Mouse (Mus musculus) kidney, postnatal 0 days (tissue): ENCODE measurements around the gene Tmem176b. TPM values are rescaled to one million over a fixed set of nuclear protein-coding genes. Genes with fewer than 3 reads are reported as not detected.

Experiments
- ATAC-seq: fragments of 200-750 bp; cut with Nextera tagmentation; replicated peaks from 2 replicates; pipeline ENCODE4 v1.8.0; 2017; ENCODE audit warnings: low read depth, moderate number of reproducible peaks, moderate TSS enrichment, moderate library complexity; ENCODE audit not compliant: low FRiP score
- DNase-seq: peaks from one replicate; pipeline ENCODE4 v3.0.0-alpha.2; 2016; ENCODE audit warnings: low spot score
- H3K27ac ChIP-seq: fragments of 300-500 bp; sonication (generic); 2 replicates; pipeline ENCODE4 v1.5.1; 2014; ENCODE audit warnings: mild to moderate bottlenecking
- H3K27me3 ChIP-seq: fragments of 300-500 bp; sonication (generic); 2 replicates; pipeline ENCODE4 v1.6.1; 2014; ENCODE audit warnings: low read length, mixed read lengths; ENCODE audit not compliant: insufficient read depth
- H3K36me3 ChIP-seq: fragments of 300-500 bp; sonication (generic); 2 replicates; pipeline ENCODE4 v1.6.1; 2014; ENCODE audit warnings: low read length, mixed read lengths; ENCODE audit not compliant: insufficient read depth
- H3K4me1 ChIP-seq: fragments of 300-500 bp; sonication (generic); replicated peaks from 2 replicates; pipeline ENCODE4 v1.6.1; 2014; ENCODE audit warnings: antibody characterized with exemption, low read length, mixed read lengths; ENCODE audit not compliant: insufficient read depth
- H3K4me2 ChIP-seq: fragments of 300-500 bp; sonication (generic); 2 replicates; pipeline ENCODE4 v1.6.1; 2014; ENCODE audit warnings: mild to moderate bottlenecking, low read length, moderate library complexity, mixed read lengths
- H3K4me3 ChIP-seq: fragments of 300-500 bp; sonication (generic); replicated peaks from 2 replicates; pipeline ENCODE4 v1.5.1; 2014; ENCODE audit warnings: low read depth, low read length
- H3K9ac ChIP-seq: fragments of 300-500 bp; sonication (generic); 2 replicates; pipeline ENCODE4 v1.6.1; 2014; ENCODE audit warnings: low read depth, low read length
- H3K9me3 ChIP-seq: fragments of 300-500 bp; sonication (generic); replicated peaks from 2 replicates; pipeline ENCODE4 v1.6.1; 2016; ENCODE audit warnings: low read length, inconsistent platforms, mixed read lengths
- CTCF ChIP-seq: IDR thresholded peaks from 2 replicates; pipeline ENCODE4 v1.5.1; 2016; ENCODE audit warnings: antibody characterized with exemption, low read depth, mild to moderate bottlenecking, moderate library complexity
- WGBS: fragments of 180-500 bp; shearing (Covaris S2); extraction: QIAGEN DNeasy Blood & Tissue Kit; methylation state at CpG from one replicate; pipeline ENCODE4 v1.1.7; 2014; 5-methylcytosine and 5-hydroxymethylcytosine counted together
- polyA plus RNA-seq: library from polyadenylated mRNA; unstranded; fragments of >200 nt; fragmentation: Nextera tagmentation; extraction: Ambion mirVana; gene quantifications from 2 replicates; pipeline ENCODE4 v1.2.1, GENCODE M21; 2015

Tmem176b gene
- polyA plus RNA-seq, 1 experiment from 2014 or later = 669 TPM

- H3K27me3 ChIP-seq = no peaks in the 10 kb centered on the region
- H3K27ac ChIP-seq = no peak overlapping the region
- DNase-seq (no peak), ATAC-seq (no peak)
- H3K4me3 ChIP-seq = no peak overlapping the region
- TF ChIP-seq CTCF = no peak
- peaks cover 27% of the 10 kb centered on the region for H3K4me1 ChIP-seq
- H3K4me2 ChIP-seq = no peak overlapping the region
- 92% methylated on average over 7 of the region's 7 CpGs for WGBS
- H3K9ac ChIP-seq = no peak overlapping the region
- no peaks in the 10 kb centered on the region for H3K9me3 ChIP-seq
- peaks cover 57% of the 10 kb centered on the region for H3K36me3 ChIP-seq
These were observed 3.8 kb downstream of the Tmem176b start for GRCm38 (mm10) chr6:48837516-48837915.

DNA sequence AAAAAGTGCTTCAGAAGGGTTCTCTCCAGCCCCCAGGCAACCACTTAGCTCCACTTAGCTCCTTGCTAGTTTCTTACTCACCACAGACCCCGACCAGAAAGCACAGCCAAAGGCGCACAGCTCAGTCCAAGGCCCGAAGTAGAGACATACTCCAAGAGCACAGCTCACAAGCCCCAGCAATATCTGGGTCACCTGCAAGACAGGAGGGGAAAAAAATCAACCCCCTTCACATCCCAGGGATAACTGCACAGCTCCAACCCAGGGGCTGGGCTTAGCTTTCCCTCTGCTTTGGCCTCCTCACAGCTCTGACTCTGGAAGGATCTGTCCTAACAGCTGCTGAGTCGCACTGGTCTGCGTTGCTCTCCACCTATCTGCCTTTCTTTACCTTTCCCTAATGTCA lies 5.2 kb downstream of the Tmem176b start:
- Histone ChIP-seq H3K27me3 (no peaks in the 10 kb centered on the region), H3K4me3 (no peak overlapping the region), H3K9me3 (no peaks in the 10 kb centered on the region), H3K27ac (no peak overlapping the region), H3K4me1 (peaks cover 15% of the 10 kb centered on the region; the same call in 1 of the 2 replicates), H3K4me2 (no peak overlapping the region), H3K9ac (no peak overlapping the region), H3K36me3 (peaks cover 53% of the 10 kb centered on the region)
- TF ChIP-seq CTCF = no peak
- ATAC-seq = no peak
- DNase-seq = no peak
- WGBS = 95% methylated on average over 5 of the region's 5 CpGs

- Histone ChIP-seq H3K4me2 (no peak overlapping the region), H3K4me3 (no peak overlapping the region), H3K27ac (no peak overlapping the region), H3K9ac (no peak overlapping the region), H3K9me3 (no peaks in the 10 kb centered on the region), H3K4me1 (peaks cover 15% of the 10 kb centered on the region; the same call in 1 of the 2 replicates), H3K27me3 (no peaks in the 10 kb centered on the region), H3K36me3 (peaks cover 53% of the 10 kb centered on the region)
- TF ChIP-seq CTCF = no peak
- ATAC-seq (no peak), DNase-seq (no peak)
- 92% methylated on average over 5 of the region's 5 CpGs for WGBS
These were observed 6.1 kb downstream of the Tmem176b start for GRCm38 (mm10) chr6:48835241-48835640.

DNA sequence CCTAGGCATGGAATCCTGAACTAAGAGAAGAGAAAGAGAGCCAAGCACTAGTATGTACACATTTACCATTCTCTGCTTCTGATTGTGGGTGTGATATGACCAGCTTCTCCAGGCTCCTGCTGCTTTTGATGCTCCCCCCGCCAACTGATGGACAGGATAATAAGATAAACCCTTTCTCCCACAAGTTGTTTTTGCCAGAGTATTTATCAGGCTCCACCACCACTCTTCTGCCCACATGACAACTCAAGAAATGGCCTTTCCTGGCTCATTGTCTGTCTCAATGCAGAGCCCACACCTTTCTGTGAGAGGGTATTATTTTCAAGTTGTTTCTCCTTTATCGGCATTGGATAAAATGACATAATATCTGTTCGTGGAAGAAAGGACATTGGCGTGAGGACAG lies 7.8 kb downstream of the Tmem176b start:
- WGBS = 96% methylated on average over 4 of the region's 4 CpGs
- peaks cover 53% of the 10 kb centered on the region for H3K36me3 ChIP-seq
- no peak overlapping the region for H3K4me3 ChIP-seq
- peaks cover 7% of the 10 kb centered on the region; the same call in 1 of the 2 replicates for H3K4me1 ChIP-seq
- no peak for ATAC-seq
- no peak for DNase-seq
- no peak overlapping the region for H3K27ac ChIP-seq
- no peaks in the 10 kb centered on the region for H3K27me3 ChIP-seq
- H3K9me3 ChIP-seq = no peaks in the 10 kb centered on the region
- H3K9ac ChIP-seq = no peak overlapping the region
- no peak for TF ChIP-seq CTCF
- H3K4me2 ChIP-seq = no peak overlapping the region

DNA sequence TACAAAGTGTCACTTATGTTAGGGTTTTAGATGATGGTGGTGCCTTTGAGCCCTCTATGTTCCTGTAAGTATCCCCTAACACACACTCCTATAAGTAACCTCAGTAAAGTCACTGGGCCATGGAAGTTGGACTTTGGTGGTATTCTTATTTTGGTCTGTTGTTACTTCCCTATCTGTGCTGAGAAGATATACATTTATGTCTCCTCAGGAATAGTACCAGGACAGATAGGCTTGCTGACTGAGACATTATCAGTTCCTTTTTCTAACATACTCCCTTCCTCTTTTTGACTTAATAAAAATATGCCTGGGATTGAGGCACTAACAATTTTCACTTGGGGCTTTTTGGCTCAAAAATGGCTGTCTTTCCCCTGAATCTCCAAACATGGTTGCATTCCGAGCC lies 8.9 kb downstream of the Tmem176b start:
- H3K27me3 ChIP-seq = no peaks in the 10 kb centered on the region
- H3K9ac ChIP-seq = no peak overlapping the region
- WGBS = 91% methylated on average over 1 of the region's 1 CpGs
- H3K4me1 ChIP-seq = no peaks in the 10 kb centered on the region; the same call in 1 of the 2 replicates
- DNase-seq = no peak
- H3K27ac ChIP-seq = no peak overlapping the region
- H3K36me3 ChIP-seq = peaks cover 48% of the 10 kb centered on the region
- H3K4me3 ChIP-seq = no peak overlapping the region
- no peak for ATAC-seq
- no peak overlapping the region for H3K4me2 ChIP-seq
- H3K9me3 ChIP-seq = no peaks in the 10 kb centered on the region
- TF ChIP-seq CTCF = no peak

DNA sequence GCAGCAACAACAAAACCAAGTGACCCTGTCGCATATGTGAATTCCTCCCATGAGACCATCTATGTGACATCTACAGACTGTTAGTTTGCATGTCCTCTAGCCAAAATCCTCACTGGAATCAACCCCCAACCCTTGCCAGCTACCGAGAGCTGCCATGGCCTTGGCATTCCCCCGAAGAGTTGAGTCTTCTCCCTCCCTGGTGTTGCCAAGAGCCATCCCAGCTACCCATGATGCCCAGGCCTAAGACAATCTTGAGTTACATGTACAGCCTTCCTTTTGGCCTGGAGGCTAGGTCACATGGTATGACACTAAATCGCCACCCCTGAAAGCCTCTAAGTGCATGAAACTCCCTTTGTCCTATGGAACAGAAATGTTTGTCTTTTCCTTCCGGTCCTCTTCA lies 10.2 kb downstream of the Tmem176b start:
- Histone ChIP-seq H3K27me3 (no peaks in the 10 kb centered on the region), H3K9me3 (no peaks in the 10 kb centered on the region), H3K27ac (no peak overlapping the region), H3K4me2 (no peak overlapping the region), H3K4me1 (no peaks in the 10 kb centered on the region; the same call in 1 of the 2 replicates), H3K4me3 (no peak overlapping the region), H3K9ac (no peak overlapping the region), H3K36me3 (peaks cover 35% of the 10 kb centered on the region)
- no peak for DNase-seq
- 85% methylated on average over 5 of the region's 5 CpGs for WGBS
- no peak for TF ChIP-seq CTCF
- no peak for ATAC-seq

GRCm38 (mm10) chr6:48830241-48830640 lies 11.1 kb downstream of the Tmem176b start:
- Histone ChIP-seq H3K36me3 (peaks cover 26% of the 10 kb centered on the region), H3K9me3 (no peaks in the 10 kb centered on the region), H3K4me3 (no peak overlapping the region), H3K4me2 (no peak overlapping the region), H3K27ac (no peak overlapping the region), H3K4me1 (no peaks in the 10 kb centered on the region; the same call in 1 of the 2 replicates), H3K27me3 (no peaks in the 10 kb centered on the region), H3K9ac (no peak overlapping the region)
- TF ChIP-seq CTCF = no peak
- 38% methylated on average over 1 of the region's 1 CpGs for WGBS
- DNase-seq (no peak), ATAC-seq (no peak)
